Mouse (Mus musculus): ENCODE measurements around the gene Jmjd4. TPM values are rescaled to one million over a fixed set of nuclear protein-coding genes. Genes with fewer than 3 reads are reported as not detected.

The Jmjd4 gene
- polyA plus RNA-seq, 1 experiment from 2014 or later: 13.0 TPM

DNA sequence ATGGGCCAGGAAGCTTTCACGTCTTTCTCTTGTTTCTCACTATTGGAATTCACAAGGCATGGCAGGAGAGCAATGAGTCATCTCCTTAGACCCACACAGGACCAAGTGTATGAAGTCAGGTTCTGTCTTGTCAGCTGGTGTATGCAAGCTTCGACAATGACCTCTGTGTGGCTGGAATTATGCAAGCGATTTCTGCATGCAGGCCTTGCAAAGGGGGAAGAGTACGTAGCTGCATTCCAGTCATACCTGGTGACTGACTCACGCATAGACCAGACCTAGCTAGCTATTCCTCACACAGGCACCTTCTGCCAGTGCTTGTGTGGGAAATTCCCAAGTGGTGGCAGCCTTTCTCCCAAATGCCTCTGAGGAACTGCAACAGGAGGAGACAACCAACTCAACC, 9.1 kb downstream of the Jmjd4 start:
- peak; percentile 92 for ATAC-seq (ENCODE audit: low FRiP score, low TSS enrichment)
- H3K36me3 ChIP-seq (ENCODE audit: insufficient read depth, low read length): peaks cover 51% of the 10 kb centered on the region
- H3K27ac ChIP-seq (ENCODE audit: low read length): peak overlapping the region; percentile 3; the same call in 1 of the 2 replicates
- peaks cover 15% of the 10 kb centered on the region for H3K9me3 ChIP-seq (ENCODE audit: low read length)
- H3K4me1 ChIP-seq (ENCODE audit: insufficient read depth, low read length): no peaks in the 10 kb centered on the region; the same call in 1 of the 2 replicates
- H3K4me2 ChIP-seq (replicated peaks; ENCODE audit: low read depth, low read length): no peak overlapping the region
- 40% methylated on average over 5 of the region's 5 CpGs for whole genome bisulfite sequencing
- no peak overlapping the region for H3K4me3 ChIP-seq (ENCODE audit: low read length)
- H3K9ac ChIP-seq (replicated peaks; ENCODE audit: low read length): no peak overlapping the region
- no peaks in the 10 kb centered on the region for H3K27me3 ChIP-seq (ENCODE audit: insufficient read depth, low read length)

DNA sequence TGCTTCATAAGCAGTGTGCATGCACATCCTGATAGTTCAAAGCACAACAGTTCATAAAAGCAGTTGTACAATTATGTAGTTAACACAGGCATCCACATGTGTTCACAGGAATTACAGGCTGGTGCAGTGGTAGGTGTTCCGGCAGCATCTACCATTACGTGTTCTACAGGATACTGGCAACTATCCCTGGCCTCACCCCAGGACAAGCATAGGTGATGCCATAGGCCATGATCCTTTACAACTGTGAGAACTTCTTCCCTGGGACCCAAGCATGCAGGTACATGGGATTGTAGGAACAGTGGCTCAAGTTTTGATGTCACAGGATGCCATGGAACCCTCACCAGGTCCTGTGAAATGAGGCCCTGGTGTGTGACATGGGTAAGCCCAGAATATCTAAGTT, 10.6 kb downstream of the Jmjd4 start:
- WGBS: 96% methylated on average over 2 of the region's 2 CpGs
- Histone ChIP-seq H3K27ac (ENCODE audit: low read length) (no peak overlapping the region), H3K9me3 (ENCODE audit: low read length) (peaks cover 20% of the 10 kb centered on the region), H3K4me1 (ENCODE audit: insufficient read depth, low read length) (no peaks in the 10 kb centered on the region; the same call in 1 of the 2 replicates), H3K4me3 (ENCODE audit: low read length) (no peak overlapping the region), H3K27me3 (ENCODE audit: insufficient read depth, low read length) (no peaks in the 10 kb centered on the region), H3K36me3 (ENCODE audit: insufficient read depth, low read length) (peaks cover 48% of the 10 kb centered on the region), H3K4me2 (replicated peaks; ENCODE audit: low read depth, low read length) (no peak overlapping the region), H3K9ac (replicated peaks; ENCODE audit: low read length) (no peak overlapping the region)
- ATAC-seq (ENCODE audit: low FRiP score, low TSS enrichment): no peak

DNA sequence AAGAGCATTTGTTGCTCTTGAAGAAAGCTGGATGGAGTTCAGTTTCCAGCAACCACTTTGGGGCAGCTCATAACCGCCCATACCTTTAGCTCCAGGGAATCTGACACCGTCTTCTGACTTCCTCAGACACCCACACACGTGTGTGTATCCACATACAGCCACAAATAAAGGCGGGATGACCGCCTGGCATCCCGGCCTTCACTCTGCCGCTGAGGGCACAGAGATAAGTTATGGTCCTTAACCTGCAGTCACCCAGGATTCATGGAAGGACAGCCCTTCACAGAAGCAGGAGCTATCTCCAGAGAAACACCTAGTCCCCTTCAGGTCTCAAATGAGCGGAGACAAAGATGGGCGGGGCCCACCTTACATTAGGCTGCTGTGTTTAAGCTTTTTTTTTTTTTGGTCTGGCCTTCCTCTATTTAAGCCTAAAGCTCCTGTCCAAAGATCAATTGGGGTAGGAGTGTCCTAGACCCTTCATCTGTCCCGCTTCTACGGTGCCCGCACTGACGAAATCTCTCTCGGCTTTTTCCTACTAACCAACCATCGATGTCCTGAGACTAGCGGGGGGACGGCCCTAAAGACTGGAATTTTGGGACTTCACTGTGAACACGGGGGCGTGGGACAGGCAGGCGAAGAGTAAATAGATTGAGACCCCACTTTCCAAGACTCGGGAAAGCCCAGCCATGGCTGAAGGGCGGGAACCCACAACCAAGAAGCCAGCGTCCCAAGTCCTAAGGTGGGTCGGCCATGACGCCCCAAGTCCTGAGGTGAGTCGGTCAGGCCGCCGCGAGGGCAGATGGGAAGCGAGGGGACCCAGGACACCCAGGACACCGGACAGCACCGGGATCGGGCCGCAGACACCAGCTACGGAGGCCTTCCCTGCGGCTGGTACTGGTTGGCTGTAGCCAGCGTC, 21.8 kb downstream of the Jmjd4 start:
- ATAC-seq (ENCODE audit: low FRiP score, low TSS enrichment): peak; percentile 78
- Histone ChIP-seq H3K4me2 (replicated peaks; ENCODE audit: low read depth, low read length) (peak overlapping the region; percentile 91), H3K9ac (replicated peaks; ENCODE audit: low read length) (peak overlapping the region; percentile 94), H3K27ac (ENCODE audit: low read length) (peak overlapping the region; percentile 82), H3K4me3 (ENCODE audit: low read length) (peak overlapping the region; percentile 92), H3K9me3 (ENCODE audit: low read length) (no peaks in the 10 kb centered on the region), H3K36me3 (ENCODE audit: insufficient read depth, low read length) (no peaks in the 10 kb centered on the region), H3K4me1 (ENCODE audit: insufficient read depth, low read length) (0 out of 2 replicates have a peak, but pooled peaks cover 8% of the 10 kb centered on the region), H3K27me3 (ENCODE audit: insufficient read depth, low read length) (no peaks in the 10 kb centered on the region)
- WGBS: 3% methylated on average over 37 of the region's 37 CpGs

DNA sequence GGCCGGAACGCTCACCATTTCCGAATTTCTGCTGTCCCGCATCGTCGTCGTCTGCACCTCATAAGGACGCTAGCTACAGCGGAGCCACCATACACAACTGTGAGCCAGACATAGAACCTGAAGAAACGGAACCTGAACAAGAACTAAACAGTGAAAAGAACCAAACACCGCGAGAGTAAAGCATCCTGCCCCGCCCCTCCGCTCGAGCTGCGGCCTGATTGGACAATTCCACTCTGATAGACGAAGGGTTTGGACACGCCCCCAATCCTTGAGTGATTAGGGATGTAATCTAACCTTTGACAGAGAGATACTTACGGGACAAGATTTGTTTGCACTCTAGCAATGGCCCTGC, 22.5 kb downstream of the Jmjd4 start, which contains the start of gene Zfp867:
Gene Zfp867, minus strand, starts transcription at position 149 of the 352 bp plus-strand sequence.
- Histone ChIP-seq H3K4me3 (ENCODE audit: low read length) (peak within 1 kb of the TSS; percentile 92), H3K27ac (ENCODE audit: low read length) (peak within 1 kb of the TSS; percentile 82), H3K4me2 (replicated peaks; ENCODE audit: low read depth, low read length) (peak within 1 kb of the TSS; percentile 91), H3K27me3 (ENCODE audit: insufficient read depth, low read length) (no peaks in the 10 kb centered on the region), H3K4me1 (ENCODE audit: insufficient read depth, low read length) (0 out of 2 replicates have a peak, but pooled peaks cover 8% of the 10 kb centered on the region), H3K9me3 (ENCODE audit: low read length) (no peaks in the 10 kb centered on the region), H3K36me3 (ENCODE audit: insufficient read depth, low read length) (no peaks in the 10 kb centered on the region), H3K9ac (replicated peaks; ENCODE audit: low read length) (peak within 1 kb of the TSS; percentile 94)
- peak; percentile 88 for ATAC-seq (ENCODE audit: low FRiP score, low TSS enrichment)
- WGBS: 0% methylated on average over 19 of the region's 19 CpGs

DNA sequence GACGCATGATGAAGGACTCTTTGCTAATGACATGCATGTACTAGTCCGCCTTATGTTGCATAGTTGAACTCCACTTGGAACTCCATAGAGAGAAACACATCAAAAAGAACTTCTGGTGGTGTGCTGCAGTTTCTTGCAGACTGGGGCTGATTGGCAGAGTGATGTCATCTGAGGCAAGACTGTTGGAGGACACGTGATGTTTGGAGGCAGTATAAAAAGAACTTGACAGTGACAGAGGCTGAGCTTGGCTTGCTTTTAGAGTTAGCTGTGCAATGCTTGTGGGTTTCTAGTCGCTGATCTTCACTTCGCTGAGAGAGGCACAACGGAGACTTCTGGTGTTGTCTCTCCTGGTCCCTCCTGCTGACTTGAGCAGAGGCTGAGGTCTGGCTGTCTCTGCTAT, 27.4 kb downstream of the Jmjd4 start:
- no peak overlapping the region for H3K4me3 ChIP-seq (ENCODE audit: low read length)
- no peaks in the 10 kb centered on the region for H3K9me3 ChIP-seq (ENCODE audit: low read length)
- 66% methylated on average over 6 of the region's 6 CpGs for WGBS
- no peak overlapping the region for H3K27ac ChIP-seq (ENCODE audit: low read length)
- H3K27me3 ChIP-seq (ENCODE audit: insufficient read depth, low read length): no peaks in the 10 kb centered on the region
- H3K9ac ChIP-seq (replicated peaks; ENCODE audit: low read length): no peak overlapping the region
- H3K4me1 ChIP-seq (ENCODE audit: insufficient read depth, low read length): no peaks in the 10 kb centered on the region
- no peak overlapping the region for H3K4me2 ChIP-seq (replicated peaks; ENCODE audit: low read depth, low read length)
- H3K36me3 ChIP-seq (ENCODE audit: insufficient read depth, low read length): no peaks in the 10 kb centered on the region
- no peak for ATAC-seq (ENCODE audit: low FRiP score, low TSS enrichment)

DNA sequence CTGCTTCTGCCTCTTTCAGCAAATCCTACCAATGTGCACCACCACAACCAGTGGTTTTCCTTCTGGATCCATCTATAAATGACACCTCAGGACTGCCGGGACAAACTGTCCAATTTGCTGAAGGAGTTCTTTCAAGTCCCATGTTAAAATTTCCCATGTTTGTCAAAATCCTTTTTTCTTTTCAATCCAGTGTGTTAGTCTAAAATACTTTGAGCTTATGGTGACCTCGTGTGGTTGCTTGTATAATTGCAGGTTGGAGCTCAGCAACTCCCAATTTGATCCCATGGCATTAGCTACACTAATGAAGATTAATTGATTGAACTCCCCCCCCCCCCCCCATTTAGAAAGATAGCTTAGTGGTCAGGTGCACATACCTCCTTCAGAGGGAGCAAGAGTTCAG, 33.4 kb downstream of the Jmjd4 start:
- no peak overlapping the region for H3K9ac ChIP-seq (replicated peaks; ENCODE audit: low read length)
- no peaks in the 10 kb centered on the region for H3K27me3 ChIP-seq (ENCODE audit: insufficient read depth, low read length)
- WGBS: 8% methylated on average over 2 of the region's 2 CpGs
- no peaks in the 10 kb centered on the region for H3K4me1 ChIP-seq (ENCODE audit: insufficient read depth, low read length)
- H3K4me2 ChIP-seq (replicated peaks; ENCODE audit: low read depth, low read length): no peak overlapping the region
- no peaks in the 10 kb centered on the region for H3K9me3 ChIP-seq (ENCODE audit: low read length)
- H3K4me3 ChIP-seq (ENCODE audit: low read length): no peak overlapping the region
- ATAC-seq (ENCODE audit: low FRiP score, low TSS enrichment): no peak
- H3K36me3 ChIP-seq (ENCODE audit: insufficient read depth, low read length): peaks cover 24% of the 10 kb centered on the region
- no peak overlapping the region for H3K27ac ChIP-seq (ENCODE audit: low read length)

DNA sequence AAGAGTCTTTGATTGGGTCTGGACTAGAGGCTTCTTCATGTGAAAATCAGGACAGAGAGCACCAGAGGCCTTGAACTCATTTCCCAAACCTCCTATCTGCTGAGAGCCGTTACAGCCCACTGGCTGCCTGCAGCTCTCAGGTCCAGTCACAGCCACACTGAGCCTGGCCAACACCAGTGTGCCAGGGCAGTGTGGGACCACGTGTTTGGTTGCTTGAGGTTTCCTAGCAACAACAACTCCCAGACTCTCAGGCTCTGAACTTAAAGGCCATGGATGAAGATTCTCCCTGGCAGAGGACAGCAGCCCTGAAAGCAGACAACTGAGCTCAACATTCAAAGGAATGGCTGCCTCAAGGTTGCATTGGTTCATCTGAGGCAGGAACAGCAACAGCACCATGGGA, 35.8 kb downstream of the Jmjd4 start:
- no peak for ATAC-seq (ENCODE audit: low FRiP score, low TSS enrichment)
- H3K9ac ChIP-seq (replicated peaks; ENCODE audit: low read length): no peak overlapping the region
- H3K4me1 ChIP-seq (ENCODE audit: insufficient read depth, low read length): no peaks in the 10 kb centered on the region
- H3K36me3 ChIP-seq (ENCODE audit: insufficient read depth, low read length): peaks cover 37% of the 10 kb centered on the region
- no peak overlapping the region for H3K27ac ChIP-seq (ENCODE audit: low read length)
- H3K4me2 ChIP-seq (replicated peaks; ENCODE audit: low read depth, low read length): no peak overlapping the region
- H3K27me3 ChIP-seq (ENCODE audit: insufficient read depth, low read length): no peaks in the 10 kb centered on the region
- WGBS: 56% methylated on average over 2 of the region's 2 CpGs
- no peak overlapping the region for H3K4me3 ChIP-seq (ENCODE audit: low read length)
- H3K9me3 ChIP-seq (ENCODE audit: low read length): no peaks in the 10 kb centered on the region

DNA sequence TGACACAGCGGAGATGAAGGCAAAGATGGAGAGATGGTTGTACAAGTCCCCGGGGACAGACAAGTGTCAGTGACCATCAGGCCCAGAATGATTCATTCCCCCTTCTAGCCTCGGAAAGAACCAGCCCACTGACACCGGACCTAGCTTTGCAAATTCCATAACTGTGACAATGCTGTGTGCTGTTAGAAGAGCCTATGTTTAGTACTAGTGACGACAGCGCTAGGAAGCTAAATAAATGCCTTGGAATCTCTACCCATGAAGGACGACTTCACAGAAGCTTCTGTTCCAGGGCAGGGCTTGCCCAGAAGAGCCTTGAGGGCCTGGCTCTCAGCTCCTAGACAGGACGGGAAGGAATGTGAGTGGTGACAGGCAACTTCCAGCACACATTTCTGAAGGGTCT, 36.4 kb downstream of the Jmjd4 start:
- 85% methylated on average over 8 of the region's 8 CpGs for WGBS
- Histone ChIP-seq H3K4me1 (ENCODE audit: insufficient read depth, low read length) (no peaks in the 10 kb centered on the region), H3K36me3 (ENCODE audit: insufficient read depth, low read length) (peaks cover 42% of the 10 kb centered on the region), H3K4me3 (ENCODE audit: low read length) (no peak overlapping the region), H3K9me3 (ENCODE audit: low read length) (no peaks in the 10 kb centered on the region), H3K9ac (replicated peaks; ENCODE audit: low read length) (no peak overlapping the region), H3K27me3 (ENCODE audit: insufficient read depth, low read length) (no peaks in the 10 kb centered on the region), H3K27ac (ENCODE audit: low read length) (no peak overlapping the region), H3K4me2 (replicated peaks; ENCODE audit: low read depth, low read length) (no peak overlapping the region)
- ATAC-seq (ENCODE audit: low FRiP score, low TSS enrichment): no peak

DNA sequence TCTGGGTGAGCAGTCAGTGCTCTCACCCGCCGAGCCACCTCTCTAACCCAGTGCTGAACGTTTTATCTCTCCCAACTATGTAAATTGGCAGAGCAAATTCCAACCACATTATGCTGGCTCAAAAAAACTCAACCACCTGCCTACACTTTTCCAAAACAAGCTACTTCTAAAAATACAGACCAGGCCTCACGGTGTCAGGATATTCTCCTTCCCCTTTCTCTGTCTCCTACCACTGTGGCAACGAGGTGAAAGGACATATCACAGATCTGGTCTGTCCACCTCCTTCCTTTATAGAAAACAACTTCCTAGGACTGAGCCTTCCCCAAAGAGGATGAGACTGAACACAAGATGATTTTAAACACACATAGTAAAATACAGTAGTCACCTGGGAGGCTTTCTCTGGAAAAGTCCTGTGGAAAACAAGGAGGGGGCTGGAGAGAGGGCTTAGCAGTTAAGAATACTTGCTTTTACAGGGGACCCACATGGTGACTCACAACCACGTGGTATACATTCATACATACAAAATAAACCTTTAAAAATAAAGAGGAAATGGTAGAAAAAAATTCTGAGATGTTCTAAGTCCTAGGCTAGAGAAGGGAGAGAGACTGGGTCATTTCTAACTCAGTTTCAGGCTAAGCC, 46.9 kb downstream of the Jmjd4 start:
- WGBS: 84% methylated on average over 6 of the region's 6 CpGs
- no peak for ATAC-seq (ENCODE audit: low FRiP score, low TSS enrichment)

DNA sequence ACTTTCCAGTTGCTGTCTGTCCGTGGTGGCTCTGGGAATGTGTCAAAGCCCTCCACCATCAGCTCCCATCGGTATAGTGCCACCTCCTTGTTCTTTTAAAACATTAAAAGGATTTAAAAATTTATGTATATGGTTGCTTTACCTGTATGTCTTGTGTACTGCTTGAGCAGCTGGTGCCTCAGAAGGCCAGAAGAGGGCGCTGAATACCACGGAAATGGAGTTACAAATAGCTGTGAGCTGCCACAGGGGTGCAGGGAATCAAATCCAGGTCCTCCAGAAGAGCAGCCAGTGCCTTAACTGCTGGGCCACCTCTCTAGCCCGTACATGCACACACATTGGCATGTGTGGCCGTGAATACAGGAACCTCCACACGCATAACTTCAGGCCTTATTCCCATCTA, 47.9 kb downstream of the Jmjd4 start:
- WGBS: 92% methylated on average over 7 of the region's 7 CpGs
- H3K36me3 ChIP-seq (ENCODE audit: insufficient read depth, low read length): peaks cover 96% of the 10 kb centered on the region
- no peak for ATAC-seq (ENCODE audit: low FRiP score, low TSS enrichment)
- no peaks in the 10 kb centered on the region for H3K27me3 ChIP-seq (ENCODE audit: insufficient read depth, low read length)
- no peak overlapping the region for H3K27ac ChIP-seq (ENCODE audit: low read length)
- H3K4me3 ChIP-seq (ENCODE audit: low read length): no peak overlapping the region
- H3K4me1 ChIP-seq (ENCODE audit: insufficient read depth, low read length): no peaks in the 10 kb centered on the region
- H3K9ac ChIP-seq (replicated peaks; ENCODE audit: low read length): no peak overlapping the region
- no peak overlapping the region for H3K4me2 ChIP-seq (replicated peaks; ENCODE audit: low read depth, low read length)
- H3K9me3 ChIP-seq (ENCODE audit: low read length): no peaks in the 10 kb centered on the region; the same call in 1 of the 2 replicates

More for the DNA sequence above, 46.9 kb downstream of the Jmjd4 start:
- Histone ChIP-seq H3K4me2 (replicated peaks; ENCODE audit: low read depth, low read length) (no peak overlapping the region), H3K9ac (replicated peaks; ENCODE audit: low read length) (no peak overlapping the region), H3K27ac (ENCODE audit: low read length) (no peak overlapping the region), H3K4me1 (ENCODE audit: insufficient read depth, low read length) (no peaks in the 10 kb centered on the region), H3K4me3 (ENCODE audit: low read length) (no peak overlapping the region), H3K9me3 (ENCODE audit: low read length) (no peaks in the 10 kb centered on the region; the same call in 1 of the 2 replicates), H3K36me3 (ENCODE audit: insufficient read depth, low read length) (peaks cover 96% of the 10 kb centered on the region), H3K27me3 (ENCODE audit: insufficient read depth, low read length) (no peaks in the 10 kb centered on the region)
